Mouse (Mus musculus) myocyte (in vitro differentiated cells): ENCODE measurements around the gene Fkbp9. TPM values are rescaled to one million over a fixed set of nuclear protein-coding genes. Genes with fewer than 3 reads are reported as not detected.

Experiments used
- H3K27me3 ChIP-seq: one replicate; pipeline ENCODE4 v1.6.1; 2011; ENCODE audit not compliant: control insufficient read depth, insufficient read depth, insufficient read length
- H3K36me3 ChIP-seq: one replicate; pipeline ENCODE4 v1.6.1; 2011; ENCODE audit not compliant: control insufficient read depth, insufficient read depth
- H3K4me2 ChIP-seq: one replicate; pipeline ENCODE4 v1.6.1; 2011; ENCODE audit warnings: low read depth, control low read depth
- H3K4me3 ChIP-seq: one replicate; pipeline ENCODE4 v1.5.1; 2011; ENCODE audit warnings: mild to moderate bottlenecking, control low read depth, moderate library complexity
- H3K79me2 ChIP-seq: one replicate; pipeline ENCODE4 v1.6.1; 2011; ENCODE audit not compliant: control insufficient read depth, insufficient read depth
- H3ac ChIP-seq: one replicate; pipeline ENCODE4 v1.6.1; 2011; ENCODE audit not compliant: control insufficient read depth, insufficient read length
- CEBPB ChIP-seq: IDR thresholded peaks from 2 replicates; pipeline ENCODE4 v1.6.1; 2011; ENCODE audit warnings: mild to moderate bottlenecking, moderate library complexity; ENCODE audit not compliant: poor library complexity, insufficient read depth, severe bottlenecking
- E2F4 ChIP-seq: IDR thresholded peaks from one replicate; pipeline ENCODE4 v1.6.1; 2011; ENCODE audit warnings: mild to moderate bottlenecking, control low read depth, moderate library complexity; ENCODE audit not compliant: insufficient read depth
- MAX ChIP-seq: IDR thresholded peaks from one replicate; pipeline ENCODE4 v1.6.1; 2011; ENCODE audit warnings: low read depth, mild to moderate bottlenecking, control low read depth
- MYOD1 ChIP-seq, 3 experiments: IDR thresholded peaks; one replicate each; pipeline ENCODE4 v1.6.1; 2011; ENCODE audit warnings: control low read depth in 2 of 3, low read depth in 2 of 3, mild to moderate bottlenecking in 2 of 3, moderate library complexity in 1 of 3; ENCODE audit not compliant: insufficient read length in 2 of 3, control insufficient read depth in 1 of 3
- MYOG ChIP-seq, 3 experiments: IDR thresholded peaks; one replicate each; pipeline ENCODE4 v1.6.1; 2011; ENCODE audit warnings: control low read depth in 2 of 3, low read depth in 2 of 3, mild to moderate bottlenecking in 2 of 3; ENCODE audit not compliant: insufficient read length in 2 of 3, control insufficient read depth in 1 of 3, insufficient read depth in 1 of 3
- POLR2A ChIP-seq: IDR thresholded peaks from one replicate; pipeline ENCODE4 v1.6.1; 2011; ENCODE audit warnings: low read depth, mild to moderate bottlenecking, control low read depth, moderate library complexity; ENCODE audit not compliant: insufficient read length
- POLR2AphosphoS2 ChIP-seq: IDR thresholded peaks from one replicate; pipeline ENCODE4 v1.6.1; 2011; ENCODE audit warnings: low read depth, control low read depth; ENCODE audit not compliant: insufficient read length
- REST ChIP-seq: IDR thresholded peaks from one replicate; pipeline ENCODE4 v1.6.1; 2011; ENCODE audit warnings: mild to moderate bottlenecking, control low read depth, moderate library complexity; ENCODE audit not compliant: insufficient read depth, insufficient read length
- SRF ChIP-seq: IDR thresholded peaks from one replicate; pipeline ENCODE4 v1.6.1; 2011; ENCODE audit warnings: low read depth; ENCODE audit not compliant: control insufficient read depth, insufficient read length
- TCF12 ChIP-seq: IDR thresholded peaks from one replicate; pipeline ENCODE4 v1.6.1; 2011; ENCODE audit warnings: mild to moderate bottlenecking, control low read depth; ENCODE audit not compliant: poor library complexity, insufficient read depth, severe bottlenecking
- TCF3 ChIP-seq: IDR thresholded peaks from one replicate; pipeline ENCODE4 v1.6.1; 2011; ENCODE audit warnings: low read depth, control low read depth; ENCODE audit not compliant: insufficient read length
- USF1 ChIP-seq: IDR thresholded peaks from one replicate; pipeline ENCODE4 v1.6.1; 2011; ENCODE audit warnings: low read depth, mild to moderate bottlenecking, control low read depth, moderate library complexity
- polyA plus RNA-seq: library from polyadenylated mRNA; unstranded; fragments of >200 nt; fragmentation: generic; extraction: Trizol; gene quantifications from one replicate; pipeline ENCODE4 v1.2.1, GENCODE M21; 2012; ENCODE audit warnings: missing spikeins

Gene Fkbp9
- polyA plus RNA-seq, 1 experiment = 91.6 TPM

DNA sequence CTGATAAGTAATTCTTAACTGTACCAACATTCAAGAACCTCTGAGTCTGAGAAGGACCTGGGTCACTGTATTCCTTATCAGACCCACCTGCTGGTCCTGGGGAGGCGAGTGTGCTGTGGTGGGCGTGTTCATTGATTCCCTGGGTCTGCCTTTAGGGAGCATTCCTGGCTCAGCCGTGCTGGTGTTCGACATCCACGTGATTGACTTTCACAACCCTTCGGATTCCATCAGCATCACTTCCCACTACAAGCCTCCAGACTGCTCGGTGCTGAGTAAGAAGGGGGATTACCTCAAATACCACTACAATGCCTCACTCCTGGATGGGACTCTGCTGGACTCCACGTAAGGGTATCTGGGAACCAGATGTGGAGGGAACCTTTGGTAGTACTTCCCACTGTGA is 36.7 kb downstream of the Fkbp9 start:
- no peaks in the 10 kb centered on the region for H3K79me2 ChIP-seq
- no peak overlapping the region for H3K4me3 ChIP-seq
- no peak for TF ChIP-seq MYOG (IDR thresholded peaks at IDR 0.05; ENCODE audit: control insufficient read depth in 1 of 3, insufficient read depth in 1 of 3, insufficient read length in 2 of 3, low read depth in 2 of 3)
- TF ChIP-seq REST = no peak
- TF ChIP-seq E2F4 = no peak
- TF ChIP-seq TCF3 = no peak
- TF ChIP-seq USF1 = no peak
- TF ChIP-seq CEBPB = no peak
- H3K27me3 ChIP-seq = no peaks in the 10 kb centered on the region
- no peak overlapping the region for H3K4me2 ChIP-seq
- H3K36me3 ChIP-seq = no peaks in the 10 kb centered on the region
- no peak overlapping the region for H3ac ChIP-seq

DNA sequence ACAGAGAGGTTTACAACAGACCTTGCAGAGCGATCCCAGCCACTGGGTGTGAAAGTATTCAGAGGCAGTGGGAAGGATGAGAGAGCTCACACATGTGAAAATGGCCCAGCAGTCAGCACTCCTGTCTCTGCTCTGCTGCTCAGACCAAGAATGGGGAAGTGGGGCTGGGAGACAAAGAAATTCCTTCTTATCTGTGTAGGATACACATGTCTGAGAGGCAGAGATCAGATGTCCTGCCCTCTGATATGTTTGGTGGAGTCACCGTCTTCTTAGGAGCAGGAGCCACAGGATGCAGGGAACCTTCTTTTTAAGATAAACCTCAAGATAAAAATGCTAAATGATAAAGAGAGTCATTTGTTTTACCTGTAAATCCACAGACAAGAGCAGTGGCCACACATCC is 38.2 kb downstream of the Fkbp9 start:
- no peaks in the 10 kb centered on the region for H3K27me3 ChIP-seq
- H3K36me3 ChIP-seq = no peaks in the 10 kb centered on the region
- no peak overlapping the region for H3ac ChIP-seq
- no peak for TF ChIP-seq SRF
- no peak for TF ChIP-seq TCF3
- no peaks in the 10 kb centered on the region for H3K79me2 ChIP-seq
- no peak overlapping the region for H3K4me2 ChIP-seq
- no peak overlapping the region for H3K4me3 ChIP-seq

DNA sequence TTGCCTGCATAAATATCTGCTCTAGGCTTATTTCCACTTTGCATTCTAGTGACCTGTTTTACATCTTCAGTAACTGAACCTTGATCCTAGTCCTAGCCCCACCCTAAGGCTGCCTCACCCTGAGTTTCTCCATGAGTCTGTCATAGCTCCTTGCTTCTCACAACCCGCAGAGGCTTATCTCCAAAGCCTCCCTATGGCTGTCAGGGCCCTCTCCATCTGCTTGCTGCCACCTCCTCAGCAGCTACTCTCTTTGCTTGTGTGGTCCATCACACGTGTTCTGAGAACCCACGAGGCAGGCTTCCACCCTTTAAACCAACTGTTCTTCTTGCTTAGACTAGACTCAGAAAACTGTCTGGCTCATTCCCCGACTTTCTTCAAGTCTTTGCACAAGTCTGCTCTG is 45.0 kb downstream of the Fkbp9 start:
- H3K27me3 ChIP-seq = no peaks in the 10 kb centered on the region
- H3K4me2 ChIP-seq = no peak overlapping the region
- H3K79me2 ChIP-seq = no peaks in the 10 kb centered on the region
- H3K36me3 ChIP-seq = peaks cover 7% of the 10 kb centered on the region
- H3ac ChIP-seq = no peak overlapping the region
- H3K4me3 ChIP-seq = no peak overlapping the region
- TF ChIP-seq REST = no peak
- no peak for TF ChIP-seq MAX
- TF ChIP-seq POLR2AphosphoS2 = no peak
- TF ChIP-seq SRF = no peak
- TF ChIP-seq TCF3 = no peak
- TF ChIP-seq CEBPB = no peak
- TF ChIP-seq MYOG (IDR thresholded peaks at IDR 0.05; ENCODE audit: control insufficient read depth in 1 of 3, insufficient read depth in 1 of 3, insufficient read length in 2 of 3, low read depth in 2 of 3) = no peak

DNA sequence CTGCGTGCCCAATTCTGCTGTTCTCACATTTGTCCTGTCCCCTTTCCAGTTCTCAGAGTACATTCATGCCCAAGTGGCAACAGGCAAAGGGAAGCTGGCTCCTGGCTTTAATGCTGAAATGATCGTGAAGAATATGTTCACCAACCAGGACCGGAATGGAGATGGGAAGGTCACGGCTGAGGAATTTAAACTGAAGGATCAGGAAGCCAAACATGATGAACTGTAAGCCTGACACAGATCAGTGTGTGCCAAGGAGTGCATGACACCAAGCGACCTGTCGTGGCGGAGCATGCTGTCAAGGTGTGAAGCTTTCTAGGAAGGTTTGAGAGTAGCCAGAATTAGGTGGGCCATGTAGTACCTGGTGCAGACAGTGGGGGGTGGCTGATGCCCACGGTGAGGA is 46.1 kb downstream of the Fkbp9 start:
- Histone ChIP-seq H3K4me3 (no peak overlapping the region), H3K27me3 (no peaks in the 10 kb centered on the region), H3K4me2 (no peak overlapping the region), H3K79me2 (no peaks in the 10 kb centered on the region), H3ac (no peak overlapping the region), H3K36me3 (peaks cover 12% of the 10 kb centered on the region)
- no peak for TF ChIP-seq E2F4
- TF ChIP-seq POLR2AphosphoS2 = no peak
- no peak for TF ChIP-seq MAX
- no peak for TF ChIP-seq TCF3
- TF ChIP-seq USF1 = no peak
- no peak for TF ChIP-seq SRF
- no peak for TF ChIP-seq CEBPB
- TF ChIP-seq REST = no peak
- TF ChIP-seq TCF12 = no peak
- no peak for TF ChIP-seq MYOG (IDR thresholded peaks at IDR 0.05; ENCODE audit: control insufficient read depth in 1 of 3, insufficient read depth in 1 of 3, insufficient read length in 2 of 3, low read depth in 2 of 3)

DNA sequence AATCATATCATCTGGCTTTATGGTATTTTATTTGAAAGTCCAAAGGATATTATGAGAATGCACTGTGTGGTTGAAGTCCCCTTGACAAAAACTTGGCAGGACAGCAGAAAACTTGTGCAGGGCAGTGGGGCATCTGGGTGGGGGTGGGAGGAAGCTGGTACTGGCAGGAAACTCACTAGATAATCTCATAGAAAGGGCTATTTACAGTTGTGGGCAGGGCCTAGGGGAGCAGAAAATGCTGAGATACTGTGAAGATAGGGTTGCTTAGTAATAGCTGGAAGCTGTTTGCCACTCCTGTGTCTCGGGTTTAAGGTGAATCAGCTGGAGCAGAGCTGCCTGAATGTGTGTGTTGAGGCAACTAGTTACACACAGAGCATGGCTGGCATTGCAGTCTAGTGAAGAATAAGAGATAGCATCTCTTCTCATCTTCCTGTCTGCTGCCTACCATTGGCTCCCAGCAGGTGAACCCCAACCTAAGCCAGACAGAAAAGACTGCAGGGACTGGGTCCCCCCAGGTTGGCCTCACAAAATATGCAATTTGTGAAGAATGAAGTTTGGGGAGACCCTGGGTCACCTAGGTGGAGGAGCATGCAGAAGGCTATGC is 47.6 kb downstream of the Fkbp9 start:
- no peak overlapping the region for H3ac ChIP-seq
- TF ChIP-seq USF1 = no peak
- TF ChIP-seq E2F4 = no peak
- no peak for TF ChIP-seq TCF3
- no peak for TF ChIP-seq SRF
- TF ChIP-seq MYOD1 (IDR thresholded peaks at IDR 0.05; ENCODE audit: control insufficient read depth in 1 of 3, insufficient read length in 2 of 3, low read depth in 2 of 3) = no peak
- no peak overlapping the region for H3K4me3 ChIP-seq
- H3K36me3 ChIP-seq = peaks cover 23% of the 10 kb centered on the region
- H3K79me2 ChIP-seq = no peaks in the 10 kb centered on the region
- H3K4me2 ChIP-seq = no peak overlapping the region
- H3K27me3 ChIP-seq = no peaks in the 10 kb centered on the region

DNA sequence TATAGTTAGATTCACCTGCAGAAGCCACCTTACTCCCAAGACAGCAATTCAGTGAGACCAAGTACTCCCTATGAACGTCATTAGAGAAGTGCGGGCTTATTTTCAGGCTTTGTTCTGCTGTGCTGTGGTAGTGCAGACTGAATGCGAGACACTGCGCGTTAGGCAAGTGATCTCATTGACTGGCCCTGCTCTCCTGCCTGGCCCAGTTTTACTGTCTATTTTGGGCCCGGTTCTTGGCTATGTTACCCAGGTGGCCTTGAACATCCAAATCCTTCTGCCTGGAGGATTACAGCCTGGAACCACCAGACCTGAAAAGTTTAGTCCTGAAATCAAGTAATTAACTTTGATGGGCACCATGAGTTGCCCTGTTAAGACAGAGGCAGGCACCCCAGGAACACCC is 56.7 kb downstream of the Fkbp9 start:
- TF ChIP-seq CEBPB (no peak), MYOD1 (IDR thresholded peaks at IDR 0.05; ENCODE audit: control insufficient read depth in 1 of 3, insufficient read length in 2 of 3, low read depth in 2 of 3) (no peak), MAX (no peak), TCF12 (no peak), TCF3 (no peak), POLR2A (no peak), USF1 (no peak), POLR2AphosphoS2 (no peak), REST (no peak), MYOG (IDR thresholded peaks at IDR 0.05; ENCODE audit: control insufficient read depth in 1 of 3, insufficient read depth in 1 of 3, insufficient read length in 2 of 3, low read depth in 2 of 3) (no peak), SRF (no peak), E2F4 (no peak)
- H3K27me3 ChIP-seq = no peaks in the 10 kb centered on the region
- H3K4me3 ChIP-seq = no peak overlapping the region
- no peaks in the 10 kb centered on the region for H3K79me2 ChIP-seq
- H3K4me2 ChIP-seq = no peak overlapping the region
- peaks cover 13% of the 10 kb centered on the region for H3K36me3 ChIP-seq
- no peak overlapping the region for H3ac ChIP-seq
